Mouse (Mus musculus) kidney, postnatal 25 days (tissue): Measurements from ENCODE around the gene Tsen54.
"Not testable (repeated sequence)": the region's sequence is repeated elsewhere in the genome, so short reads cannot be mapped to it uniquely, and the experiment has no call there.

Experiments used
- DNase-seq, 2 experiments: peaks; one replicate each; pipeline ENCODE4 v3.0.0; 2021; ENCODE audit warnings: mixed read lengths in 2 of 2

Tsen54 gene

GRCm38 (mm10) chr11:115830550-115831325, 16.2 kb downstream of the Tsen54 start:
- DNase-seq = peak; percentile 63 to 82

- no peak for DNase-seq
These were observed 17.0 kb downstream of the Tsen54 start for GRCm38 (mm10) chr11:115831518-115831917.

- DNase-seq = no peak
These were observed 17.5 kb downstream of the Tsen54 start for GRCm38 (mm10) chr11:115832064-115832463.

- peak; percentile 94 to 97 for DNase-seq
These were observed 18.0 kb downstream of the Tsen54 start for GRCm38 (mm10) chr11:115832523-115832922.

- DNase-seq = peak; percentile 67 to 80
These were observed 18.5 kb downstream of the Tsen54 start for GRCm38 (mm10) chr11:115833021-115833513.

GRCm38 (mm10) chr11:115834033-115834432, 19.5 kb downstream of the Tsen54 start:
- DNase-seq = peak; percentile 45 to 72

GRCm38 (mm10) chr11:115836656-115837395, 22.3 kb downstream of the Tsen54 start:
- peak in 1 of 2 experiments; percentile 78 for DNase-seq

GRCm38 (mm10) chr11:115837606-115838345, 23.3 kb downstream of the Tsen54 start:
- peak; percentile 67 to 78 for DNase-seq

- DNase-seq = peak; percentile 61 to 82
These were observed 24.4 kb downstream of the Tsen54 start for GRCm38 (mm10) chr11:115838895-115839311.

GRCm38 (mm10) chr11:115839732-115840131, 25.2 kb downstream of the Tsen54 start:
- DNase-seq = no peak

GRCm38 (mm10) chr11:115841044-115841443, 26.5 kb downstream of the Tsen54 start:
- DNase-seq = no peak

GRCm38 (mm10) chr11:115841961-115842550, 27.5 kb downstream of the Tsen54 start:
- peak in 1 of 2 experiments; percentile 67 for DNase-seq

GRCm38 (mm10) chr11:115843141-115843890, 28.8 kb downstream of the Tsen54 start:
- DNase-seq = peak in 1 of 2 experiments; percentile 58

GRCm38 (mm10) chr11:115843891-115844239, 29.3 kb downstream of the Tsen54 start:
- peak; percentile 89 to 97 for DNase-seq

GRCm38 (mm10) chr11:115844240-115844639, 29.7 kb downstream of the Tsen54 start:
- peak; percentile 61 to 88 for DNase-seq

- DNase-seq = no peak
These were observed 31.3 kb downstream of the Tsen54 start for GRCm38 (mm10) chr11:115845819-115846218.

- DNase-seq = no peak
These were observed 40.1 kb downstream of the Tsen54 start for GRCm38 (mm10) chr11:115854674-115855073.

GRCm38 (mm10) chr11:115857146-115857545, 42.6 kb downstream of the Tsen54 start:
- not testable (repeated sequence) for DNase-seq

GRCm38 (mm10) chr11:115857936-115858335, 43.4 kb downstream of the Tsen54 start:
- DNase-seq = peak; percentile 61 to 76

GRCm38 (mm10) chr11:115858354-115858753, 43.8 kb downstream of the Tsen54 start, which contains the start of gene Myo15b:
Myo15b (plus strand) TSS chr11:115858406.
- no peak for DNase-seq

GRCm38 (mm10) chr11:115859143-115859945, 44.8 kb downstream of the Tsen54 start:
- peak; percentile 88 to 92 for DNase-seq
